Mouse (Mus musculus) forebrain, postnatal 0 days (tissue): Measurements from ENCODE around the gene Crabp2. TPM values are rescaled to one million over a fixed set of nuclear protein-coding genes. Genes with fewer than 3 reads are reported as not detected.

Experiments
- ATAC-seq: fragments of 200-750 bp; cut with Nextera tagmentation; 2 replicates; pipeline ENCODE4 v1.8.0; 2017; ENCODE audit warnings: mild to moderate bottlenecking, moderate library complexity
- DNase-seq: peaks from one replicate; pipeline ENCODE4 v3.0.0-alpha.2; 2015
- H3K27ac ChIP-seq: fragments of 300-500 bp; sonication (generic); 2 replicates; pipeline ENCODE4 v1.5.1; 2014; ENCODE audit warnings: low read depth, mild to moderate bottlenecking, antibody characterized with exemption, low read length, moderate library complexity, mixed read lengths
- H3K27me3 ChIP-seq: fragments of 300-500 bp; sonication (generic); 2 replicates; pipeline ENCODE4 v1.6.1; 2014; ENCODE audit warnings: mild to moderate bottlenecking, low read length, mixed read lengths; ENCODE audit not compliant: insufficient read depth
- H3K36me3 ChIP-seq: fragments of 300-500 bp; sonication (generic); 2 replicates; pipeline ENCODE4 v1.6.1; 2014; ENCODE audit warnings: mild to moderate bottlenecking, moderate library complexity; ENCODE audit not compliant: insufficient read depth
- H3K4me1 ChIP-seq: fragments of 300-500 bp; sonication (generic); 2 replicates; pipeline ENCODE4 v1.6.1; 2014; ENCODE audit warnings: antibody characterized with exemption; ENCODE audit not compliant: insufficient read depth
- H3K4me2 ChIP-seq: fragments of 300-500 bp; sonication (generic); 2 replicates; pipeline ENCODE4 v1.6.1; 2014; ENCODE audit warnings: low read depth, mild to moderate bottlenecking, moderate library complexity
- H3K4me3 ChIP-seq: fragments of 300-500 bp; sonication (generic); 2 replicates; pipeline ENCODE4 v1.5.1; 2014; ENCODE audit warnings: low read depth, low read length, mixed read lengths
- H3K9ac ChIP-seq: fragments of 300-500 bp; sonication (generic); 2 replicates; pipeline ENCODE4 v1.6.1; 2014; ENCODE audit warnings: mild to moderate bottlenecking
- H3K9me3 ChIP-seq: fragments of 300-500 bp; sonication (generic); 2 replicates; pipeline ENCODE4 v1.6.1; 2016; ENCODE audit warnings: low read length
- CTCF ChIP-seq: sonication (generic); IDR thresholded peaks from 2 replicates; pipeline ENCODE4 v1.5.1; 2016; ENCODE audit warnings: antibody characterized with exemption, control low read depth, low read depth
- WGBS: fragments of 180-500 bp; shearing (Covaris S2); extraction: QIAGEN DNeasy Blood & Tissue Kit; methylation state at CpG from one replicate; pipeline ENCODE4 v1.1.7; 2014; 5-methylcytosine and 5-hydroxymethylcytosine counted together
- polyA plus RNA-seq: library from polyadenylated mRNA; unstranded; fragments of >200 nt; fragmentation: Nextera tagmentation; extraction: Ambion mirVana; gene quantifications from 2 replicates; pipeline ENCODE4 v1.2.1, GENCODE M21; 2015
- total RNA-seq: library from RNA; depleted of rRNA; stranded (reverse); fragments of >200 nt; gene quantifications from 2 replicates; pipeline ENCODE4 v1.2.3, GENCODE M21; 2014

Crabp2 gene
- total and polyA plus RNA-seq, 2 experiments from 2014 or later = 17.4 to 24.7 TPM

- ATAC-seq (no peak), DNase-seq (no peak)
- peaks cover 15% of the 10 kb centered on the region for H3K4me1 ChIP-seq
- H3K27me3 ChIP-seq = no peaks in the 10 kb centered on the region
- TF ChIP-seq CTCF = no peak
- 53% methylated on average over 6 of the region's 6 CpGs for WGBS
- H3K27ac ChIP-seq = no peak overlapping the region
- no peak overlapping the region for H3K9ac ChIP-seq
- no peaks in the 10 kb centered on the region for H3K36me3 ChIP-seq
- no peaks in the 10 kb centered on the region for H3K9me3 ChIP-seq
- H3K4me3 ChIP-seq = no peak overlapping the region
- no peak overlapping the region for H3K4me2 ChIP-seq
These were observed 35.2 kb downstream of the Crabp2 start for GRCm38 (mm10) chr3:87983627-87984026.

GRCm38 (mm10) chr3:87984094-87984493 is 35.6 kb downstream of the Crabp2 start:
- no peak for TF ChIP-seq CTCF
- Histone ChIP-seq H3K27me3 (no peaks in the 10 kb centered on the region), H3K4me1 (peaks cover 15% of the 10 kb centered on the region), H3K27ac (no peak overlapping the region), H3K36me3 (no peaks in the 10 kb centered on the region), H3K9me3 (no peaks in the 10 kb centered on the region), H3K9ac (no peak overlapping the region), H3K4me2 (no peak overlapping the region), H3K4me3 (no peak overlapping the region)
- no peak for DNase-seq
- no peak for ATAC-seq
- 37% methylated on average over 3 of the region's 3 CpGs for WGBS

- H3K9ac ChIP-seq = no peak overlapping the region
- no peaks in the 10 kb centered on the region for H3K9me3 ChIP-seq
- H3K4me3 ChIP-seq = no peak overlapping the region
- H3K36me3 ChIP-seq = no peaks in the 10 kb centered on the region
- H3K4me2 ChIP-seq = no peak overlapping the region
- no peak for TF ChIP-seq CTCF
- no peaks in the 10 kb centered on the region for H3K27me3 ChIP-seq
- WGBS = 17% methylated on average over 12 of the region's 12 CpGs
- no peak for ATAC-seq
- peaks cover 15% of the 10 kb centered on the region for H3K4me1 ChIP-seq
- no peak overlapping the region for H3K27ac ChIP-seq
- no peak for DNase-seq
These were observed 37.2 kb downstream of the Crabp2 start for GRCm38 (mm10) chr3:87985505-87986320.

GRCm38 (mm10) chr3:87986868-87987267 is 38.4 kb downstream of the Crabp2 start:
- peak overlapping the region; percentile 59 for H3K9ac ChIP-seq
- peak overlapping the region; percentile 38 for H3K4me3 ChIP-seq
- TF ChIP-seq CTCF = peak; percentile 99
- WGBS = 0% methylated on average over 17 of the region's 17 CpGs
- H3K36me3 ChIP-seq = no peaks in the 10 kb centered on the region
- H3K27ac ChIP-seq = peak overlapping the region; percentile 81
- H3K4me1 ChIP-seq = peaks cover 15% of the 10 kb centered on the region
- DNase-seq = peak; percentile 97
- no peaks in the 10 kb centered on the region for H3K9me3 ChIP-seq
- peak overlapping the region; percentile 80 for H3K4me2 ChIP-seq
- H3K27me3 ChIP-seq = no peaks in the 10 kb centered on the region
- ATAC-seq = peak; percentile 86

- Histone ChIP-seq H3K4me2 (peak overlapping the region; percentile 80), H3K27ac (peak overlapping the region; percentile 81), H3K9ac (peak overlapping the region; percentile 59), H3K4me3 (peak overlapping the region; percentile 38), H3K27me3 (no peaks in the 10 kb centered on the region), H3K4me1 (peaks cover 15% of the 10 kb centered on the region), H3K36me3 (no peaks in the 10 kb centered on the region), H3K9me3 (no peaks in the 10 kb centered on the region)
- 2% methylated on average over 15 of the region's 15 CpGs for WGBS
- DNase-seq = peak; percentile 89
- TF ChIP-seq CTCF = peak; percentile 44; the same call in 1 of the 2 replicates
- peak; percentile 87 for ATAC-seq
These were observed 39.2 kb downstream of the Crabp2 start for GRCm38 (mm10) chr3:87987633-87988032.

- peak overlapping the region; percentile 38 for H3K4me3 ChIP-seq
- 5% methylated on average over 15 of the region's 15 CpGs for WGBS
- peak overlapping the region; percentile 59 for H3K9ac ChIP-seq
- no peaks in the 10 kb centered on the region for H3K36me3 ChIP-seq
- peaks cover 13% of the 10 kb centered on the region for H3K4me1 ChIP-seq
- TF ChIP-seq CTCF = no peak; the same call in 1 of the 2 replicates
- DNase-seq (no peak), ATAC-seq (0 out of 2 replicates have a peak, but pooled peaks have one; percentile 3)
- peak overlapping the region; percentile 81 for H3K27ac ChIP-seq
- no peaks in the 10 kb centered on the region for H3K9me3 ChIP-seq
- H3K4me2 ChIP-seq = peak overlapping the region; percentile 80
- H3K27me3 ChIP-seq = 0 out of 2 replicates have a peak, but pooled peaks cover under 1% of the 10 kb centered on the region
These were observed 39.6 kb downstream of the Crabp2 start for GRCm38 (mm10) chr3:87988068-87988467.

- H3K27me3 ChIP-seq = peaks cover 13% of the 10 kb centered on the region
- no peak overlapping the region for H3K9ac ChIP-seq
- WGBS = 39% methylated on average over 10 of the region's 10 CpGs
- no peaks in the 10 kb centered on the region for H3K9me3 ChIP-seq
- DNase-seq (no peak), ATAC-seq (no peak)
- no peaks in the 10 kb centered on the region for H3K36me3 ChIP-seq
- H3K27ac ChIP-seq = no peak overlapping the region
- TF ChIP-seq CTCF = no peak
- H3K4me2 ChIP-seq = no peak overlapping the region
- peaks cover 8% of the 10 kb centered on the region; the same call in 1 of the 2 replicates for H3K4me1 ChIP-seq
- H3K4me3 ChIP-seq = no peak overlapping the region
These were observed 41.5 kb downstream of the Crabp2 start for GRCm38 (mm10) chr3:87989935-87990334.
